Mouse (Mus musculus): Measurements from ENCODE around the gene Mif.

GRCm38 (mm10) chr10:75860746-75861145 is 706 bp upstream of the Mif start:
- TF ChIP-seq SMC3 (IDR thresholded peaks at IDR 0.05; ENCODE audit: low read depth, low read length) (no peak), CTCF (conservative IDR thresholded peaks at IDR 0.05 in 1 of 2, IDR thresholded peaks at IDR 0.05 in 1 of 2; ENCODE audit: low read depth in 2 of 2, low read length in 2 of 2) (no peak), POLR2A (IDR thresholded peaks at IDR 0.05; ENCODE audit: low read depth, low read length) (no peak)
